Mouse (Mus musculus): Measurements from ENCODE around the gene 4930470P17Rik. TPM values are rescaled to one million over a fixed set of nuclear protein-coding genes. Genes with fewer than 3 reads are reported as not detected.

4930470P17Rik gene
- total RNA-seq, 2 experiments from 2014 or later = not detected

DNA sequence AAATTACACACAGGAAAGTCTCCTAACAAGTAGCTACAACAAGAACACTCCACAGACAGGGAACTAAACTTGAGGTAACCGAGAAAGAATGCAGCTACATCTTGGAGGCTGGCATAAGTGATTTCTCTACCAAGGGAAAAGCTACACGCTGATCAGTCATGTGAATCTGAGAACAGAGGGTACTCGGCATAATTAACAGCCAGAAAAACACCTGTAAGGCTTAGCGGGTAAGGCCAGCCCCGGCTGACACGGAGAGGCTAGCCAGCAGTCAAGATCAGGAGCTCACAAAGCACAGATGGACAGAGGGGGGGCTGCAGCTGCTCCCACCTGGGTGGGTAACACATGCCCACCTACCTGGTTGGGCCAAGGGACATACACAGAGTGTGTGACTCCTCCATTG is 9.7 kb downstream of the 4930470P17Rik start:
- intact Hi-C loops (cut with DNase I) = loop anchor here (10.0 kb wide), 1 partner anchor 283 kb away; no protein-coding TSS in a partner anchor
- no peak for DNase-seq (ENCODE audit: extremely low spot score in 1 of 2, low spot score in 2 of 2)

GRCm38 (mm10) chr2:170588369-170588900 is 13.4 kb downstream of the 4930470P17Rik start:
- no peak for DNase-seq (ENCODE audit: extremely low spot score in 1 of 2, low spot score in 2 of 2)
- intact Hi-C loops (cut with DNase I) = no loop called here

DNA sequence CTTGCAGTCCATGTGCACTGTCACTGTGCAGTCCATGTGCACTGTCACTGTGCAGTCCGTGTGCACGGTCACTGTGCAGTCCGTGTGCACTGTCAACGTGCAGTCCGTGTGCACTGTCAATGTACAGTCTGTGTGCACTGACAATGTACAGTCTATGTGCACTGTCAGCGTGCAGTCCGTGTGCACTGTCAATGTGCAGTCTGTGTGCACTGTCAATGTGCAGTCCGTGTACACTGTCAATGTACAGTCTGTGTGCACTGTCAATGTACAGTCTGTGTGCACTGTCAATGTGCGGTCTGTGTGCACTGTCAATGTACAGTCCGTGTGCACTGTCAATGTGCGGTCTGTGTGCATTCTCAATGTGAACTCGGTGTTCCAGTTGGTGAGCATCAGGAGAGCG is 17.1 kb downstream of the 4930470P17Rik start:
- intact Hi-C loops (cut with DNase I) = no loop called here
- no peak for DNase-seq (ENCODE audit: extremely low spot score in 1 of 2, low spot score in 2 of 2)

GRCm38 (mm10) chr2:170579551-170579950 is 22.3 kb downstream of the 4930470P17Rik start:
- intact Hi-C loops (cut with DNase I) = no loop called here
- peak in 1 of 2 experiments; percentile 56 for DNase-seq (ENCODE audit: extremely low spot score in 1 of 2, low spot score in 2 of 2)

DNA sequence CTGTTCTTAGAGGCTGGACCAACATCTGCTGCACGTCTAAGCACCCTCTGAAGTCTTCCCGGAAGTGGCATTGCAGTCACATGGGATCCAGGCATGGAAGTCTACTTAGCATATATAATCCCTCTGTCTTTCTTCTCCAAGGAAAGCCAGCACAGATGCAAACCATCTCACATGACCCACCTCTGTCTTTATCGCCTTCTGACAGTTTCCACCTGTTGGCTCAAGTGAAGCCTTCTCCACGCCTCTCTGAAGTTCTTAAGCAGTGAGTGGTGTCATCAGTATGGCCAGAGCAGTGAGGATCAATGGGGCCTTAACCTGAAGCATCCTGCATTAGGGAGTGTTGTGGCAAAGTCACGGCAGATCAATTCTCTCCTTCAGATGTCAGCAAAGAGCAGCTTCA is 23.2 kb downstream of the 4930470P17Rik start:
- intact Hi-C loops (cut with DNase I) = no loop called here
- DNase-seq (ENCODE audit: extremely low spot score in 1 of 2, low spot score in 2 of 2) = no peak

- no peak for DNase-seq (ENCODE audit: extremely low spot score in 1 of 2, low spot score in 2 of 2)
- intact Hi-C loops (cut with DNase I) = no loop called here
Measured at GRCm38 (mm10) chr2:170577502-170577901, 24.3 kb downstream of the 4930470P17Rik start.

DNA sequence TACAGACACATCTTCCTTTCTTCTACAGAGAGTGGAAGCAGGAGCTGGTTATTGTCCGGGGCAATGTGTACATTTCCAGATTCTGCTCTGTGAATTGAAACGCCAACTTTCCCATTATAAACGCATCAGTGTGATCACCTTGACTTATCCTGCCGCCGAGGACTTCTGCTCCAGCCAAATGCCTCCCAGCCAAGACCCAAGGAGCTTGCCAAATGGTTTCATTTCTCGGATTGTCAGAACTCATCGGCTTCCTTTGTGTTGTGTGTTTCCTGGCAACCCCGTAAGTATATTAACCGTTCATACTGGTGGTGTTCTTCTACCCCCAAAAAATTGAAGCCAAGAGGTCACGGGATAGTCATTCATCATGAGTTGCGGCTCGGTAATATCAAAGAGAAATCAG is 25.7 kb downstream of the 4930470P17Rik start:
- DNase-seq (ENCODE audit: extremely low spot score in 1 of 2, low spot score in 2 of 2) = no peak
- intact Hi-C loops (cut with DNase I) = no loop called here

- intact Hi-C loops (cut with DNase I) = no loop called here
Measured at GRCm38 (mm10) chr2:170564995-170565394, 36.8 kb downstream of the 4930470P17Rik start.

GRCm38 (mm10) chr2:170563956-170564855 is 37.6 kb downstream of the 4930470P17Rik start:
- intact Hi-C loops (cut with DNase I) = no loop called here
- DNase-seq (ENCODE audit: extremely low spot score in 1 of 2, low spot score in 2 of 2) = no peak

More at GRCm38 (mm10) chr2:170564995-170565394, 36.8 kb downstream of the 4930470P17Rik start:
- DNase-seq (ENCODE audit: extremely low spot score in 1 of 2, low spot score in 2 of 2) = peak in 1 of 2 experiments; percentile 29

DNA sequence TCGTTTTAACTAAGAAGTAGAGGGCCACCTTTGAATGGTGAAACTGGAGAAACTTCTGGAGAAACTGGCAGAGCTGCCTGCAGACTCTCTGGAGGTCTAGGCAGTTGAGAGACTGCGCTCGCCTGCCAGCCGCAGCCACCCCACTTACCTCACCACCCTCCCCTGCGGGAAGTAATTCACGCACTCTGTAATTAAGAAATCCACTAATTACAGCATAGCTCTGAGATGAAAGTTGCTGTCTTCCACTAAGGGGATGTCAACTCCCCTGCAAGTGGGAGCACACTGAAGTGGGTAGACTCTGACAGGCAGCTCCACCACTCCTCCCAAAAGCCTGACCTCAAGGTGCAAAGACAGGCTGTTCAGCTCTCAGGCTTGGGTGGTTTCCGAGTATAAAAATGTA is 49.7 kb downstream of the 4930470P17Rik start:
- intact Hi-C loops (cut with DNase I) = no loop called here
- no peak for DNase-seq (ENCODE audit: extremely low spot score in 1 of 2, low spot score in 2 of 2)

GRCm38 (mm10) chr2:170550240-170550639 is 51.6 kb downstream of the 4930470P17Rik start:
- DNase-seq (ENCODE audit: extremely low spot score in 1 of 2, low spot score in 2 of 2) = peak in 1 of 2 experiments; percentile 76
- intact Hi-C loops (cut with DNase I) = no loop called here

GRCm38 (mm10) chr2:170549146-170549545 is 52.7 kb downstream of the 4930470P17Rik start:
- DNase-seq (ENCODE audit: extremely low spot score in 1 of 2, low spot score in 2 of 2) = no peak
- intact Hi-C loops (cut with DNase I) = no loop called here

DNA sequence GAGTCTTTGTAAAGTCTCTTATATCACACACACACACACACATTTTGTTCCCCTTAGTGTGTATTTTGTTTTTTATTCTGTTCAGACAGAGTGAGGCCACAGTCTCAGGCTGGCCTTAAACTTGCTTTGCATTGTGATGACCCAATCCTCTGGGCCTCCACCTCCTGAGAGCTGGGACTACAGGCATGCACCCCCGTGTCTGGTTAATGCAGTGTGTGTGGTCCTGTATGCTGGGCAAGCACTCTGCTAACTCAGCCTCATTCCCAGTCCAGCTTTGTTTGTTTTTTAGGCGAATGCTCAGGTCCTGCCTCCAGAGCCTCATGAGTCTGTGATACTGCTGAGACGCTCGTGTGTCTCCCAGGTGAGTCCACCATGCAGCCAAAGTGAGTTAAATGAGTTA is 53.8 kb downstream of the 4930470P17Rik start:
- intact Hi-C loops (cut with DNase I) = no loop called here
- DNase-seq (ENCODE audit: extremely low spot score in 1 of 2, low spot score in 2 of 2) = no peak

- DNase-seq (ENCODE audit: extremely low spot score in 1 of 2, low spot score in 2 of 2) = no peak
- intact Hi-C loops (cut with DNase I) = no loop called here
Measured at GRCm38 (mm10) chr2:170547526-170547925, 54.3 kb downstream of the 4930470P17Rik start.

- intact Hi-C loops (cut with DNase I) = no loop called here
- no peak for DNase-seq (ENCODE audit: extremely low spot score in 1 of 2, low spot score in 2 of 2)
Measured at GRCm38 (mm10) chr2:170545745-170546144, 56.1 kb downstream of the 4930470P17Rik start.

DNA sequence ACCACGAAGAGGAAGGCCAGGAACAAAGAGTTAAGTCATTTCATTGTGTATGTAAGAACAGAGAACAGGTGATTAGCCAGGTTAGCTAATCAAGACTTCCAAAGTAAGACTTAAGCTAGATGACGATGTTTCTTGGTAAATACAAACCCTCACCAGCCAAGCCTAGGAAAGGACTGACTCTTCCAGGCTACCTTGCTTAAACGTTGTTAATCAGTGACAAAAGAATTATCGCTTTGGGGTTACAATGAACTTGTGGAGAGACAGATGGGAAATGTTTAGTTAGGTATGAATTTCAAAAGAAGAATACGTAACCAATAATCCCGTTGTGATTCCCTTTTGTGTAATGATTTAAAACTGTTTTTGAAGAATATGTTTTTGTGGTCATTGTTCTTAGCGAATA is 56.9 kb downstream of the 4930470P17Rik start:
- intact Hi-C loops (cut with DNase I) = no loop called here
- no peak for DNase-seq (ENCODE audit: extremely low spot score in 1 of 2, low spot score in 2 of 2)

GRCm38 (mm10) chr2:170544159-170544558 is 57.7 kb downstream of the 4930470P17Rik start:
- intact Hi-C loops (cut with DNase I) = no loop called here
- DNase-seq (ENCODE audit: extremely low spot score in 1 of 2, low spot score in 2 of 2) = no peak

- intact Hi-C loops (cut with DNase I) = no loop called here
- DNase-seq (ENCODE audit: extremely low spot score in 1 of 2, low spot score in 2 of 2) = no peak
Measured at GRCm38 (mm10) chr2:170543625-170544024, 58.2 kb downstream of the 4930470P17Rik start.

- intact Hi-C loops (cut with DNase I) = no loop called here
- DNase-seq (ENCODE audit: extremely low spot score in 1 of 2, low spot score in 2 of 2) = peak in 1 of 2 experiments; percentile 37
Measured at GRCm38 (mm10) chr2:170539211-170539610, 62.6 kb downstream of the 4930470P17Rik start.

DNA sequence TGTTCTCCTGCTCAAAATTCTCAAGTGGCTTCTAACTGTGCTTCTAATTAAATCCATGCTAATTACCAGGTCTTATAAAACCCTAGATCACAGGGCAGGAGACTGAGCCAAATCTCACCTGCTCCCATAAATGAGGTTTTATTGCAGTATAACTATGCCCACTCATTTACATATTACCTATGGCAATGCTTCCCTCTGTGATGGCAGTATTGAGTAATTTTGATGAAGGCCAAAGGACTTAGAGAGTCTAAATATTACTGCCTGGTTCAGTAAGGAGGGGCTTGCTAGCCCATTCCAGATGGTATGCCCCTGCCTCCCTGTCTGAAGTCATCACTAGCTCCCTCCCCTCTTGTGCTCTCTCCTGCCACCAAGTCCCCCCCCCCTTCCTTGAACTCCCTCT is 66.0 kb downstream of the 4930470P17Rik start:
- DNase-seq (ENCODE audit: extremely low spot score in 1 of 2, low spot score in 2 of 2) = no peak
- intact Hi-C loops (cut with DNase I) = no loop called here
